Mouse (Mus musculus) left cerebral cortex, postnatal 10 days (tissue): ENCODE data around the gene Vmn1r168. TPM values are rescaled to one million over a fixed set of nuclear protein-coding genes. Genes with fewer than 3 reads are reported as not detected.
"Not testable (repeated sequence)": the region's sequence is repeated elsewhere in the genome, so short reads cannot be mapped to it uniquely, and the experiment has no call there.

Experiments
- DNase-seq, 2 experiments: peaks; one replicate each; pipeline ENCODE4 v3.0.0; 2021 to 2022; ENCODE audit warnings: low spot score in 2 of 2, mixed read lengths in 1 of 2; ENCODE audit errors: extremely low spot score in 1 of 2
- intact Hi-C: fragments of 180-260 bp; cut with DNase I; formaldehyde crosslinking; loops from one replicate; pipeline ENCODE4 v1.15.1; 2025
- total RNA-seq, 2 experiments: library from RNA; stranded (reverse); gene quantifications; 2 replicates each; pipeline ENCODE4 v1.2.3; 2021

Vmn1r168 gene
- not detected for total RNA-seq

GRCm38 (mm10) chr7:23539432-23539831 is at the start of gene Vmn1r168:
Gene Vmn1r168, plus strand, starts transcription at chr7:23539732.
- intact Hi-C loops, DNase-seq: not testable (repeated sequence)

GRCm38 (mm10) chr7:23507106-23507505 is 32.4 kb upstream of the Vmn1r168 start, which contains the start of gene Vmn1r167:
Gene Vmn1r167, minus strand, starts transcription at chr7:23507206.
- intact Hi-C loops, DNase-seq: not testable (repeated sequence)

GRCm38 (mm10) chr7:23575226-23575625 is 35.7 kb downstream of the Vmn1r168 start, which contains the start of gene Vmn1r169:
Gene Vmn1r169, plus strand, starts transcription at chr7:23575526.
- DNase-seq, intact Hi-C loops: not testable (repeated sequence)

Other genes starting within 250 kb of the Vmn1r168 start
- not detected for gene Nlrp4e, start 238.5 kb upstream of the Vmn1r168 start, total RNA-seq
- not detected for gene Nlrp5, start 153.8 kb upstream of the Vmn1r168 start, total RNA-seq
- gene Vmn1r167, start 32.5 kb upstream of the Vmn1r168 start, total RNA-seq: not detected
- not detected for gene Vmn1r169, start 35.8 kb downstream of the Vmn1r168 start, total RNA-seq
- not detected for gene Vmn1r170, start 66.4 kb downstream of the Vmn1r168 start, total RNA-seq
- gene Vmn1r171, start 91.0 kb downstream of the Vmn1r168 start, total RNA-seq: not detected
- gene Vmn1r172, start 118.6 kb downstream of the Vmn1r168 start, total RNA-seq: not detected
- gene Vmn1r173, start 161.0 kb downstream of the Vmn1r168 start, total RNA-seq: not detected
- gene Vmn1r174, start 212.5 kb downstream of the Vmn1r168 start, total RNA-seq: not detected